Mouse (Mus musculus) urinary bladder, postnatal 4 days (tissue): Measurements from ENCODE around the gene Rpap3.
A peak's percentile ranks its signal among the peaks of the same experiment; 100 is the strongest.
"Not testable (repeated sequence)": the region's sequence is repeated elsewhere in the genome, so short reads cannot be mapped to it uniquely, and the experiment has no call there.

Source experiments
- DNase-seq, 2 experiments: peaks; one replicate each; pipeline ENCODE4 v3.0.0; 2021 to 2022; ENCODE audit warnings: low spot score in 2 of 2

Rpap3 gene

DNA sequence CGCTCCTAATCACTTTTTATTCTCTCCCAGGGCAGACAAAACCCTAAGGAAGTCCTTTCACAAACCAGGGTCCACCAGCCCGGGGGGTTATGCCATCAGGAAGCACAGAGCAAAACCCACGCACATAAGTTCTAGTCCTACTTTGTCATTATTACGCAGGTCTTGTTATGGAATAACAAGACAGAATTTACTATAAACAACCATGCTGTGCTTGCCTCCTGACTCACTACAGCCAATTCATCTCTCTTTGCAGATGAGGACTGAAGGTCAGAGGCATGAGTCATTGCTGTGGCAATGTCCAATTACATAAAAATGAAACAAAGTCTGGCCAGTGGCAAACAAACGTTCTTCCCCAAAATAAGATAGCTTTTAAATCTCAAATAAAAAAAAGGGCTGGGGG, 12.2 kb downstream of the Rpap3 start:
- no peak for DNase-seq

DNA sequence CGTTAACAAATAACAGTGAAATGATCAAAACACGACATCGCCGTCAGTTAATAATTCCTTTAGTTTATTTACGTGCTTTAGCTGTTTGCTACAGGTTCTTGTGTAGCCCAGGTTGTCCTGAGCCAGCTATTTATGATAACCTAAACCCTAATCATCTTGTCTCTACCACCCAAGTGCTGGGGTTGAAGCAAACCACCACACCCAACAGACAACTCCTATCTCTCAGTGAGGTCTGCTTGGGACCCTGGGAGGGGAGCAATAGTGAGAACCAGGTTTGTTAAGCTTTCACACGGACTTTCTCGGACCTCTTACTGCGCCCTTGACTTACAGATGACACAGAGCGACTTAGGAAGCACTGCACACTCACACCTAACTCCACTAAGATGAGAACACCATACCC, 21.5 kb downstream of the Rpap3 start:
- no peak for DNase-seq

- no peak for DNase-seq
Measured at GRCm38 (mm10) chr15:97682053-97682452, 23.6 kb downstream of the Rpap3 start.

DNA sequence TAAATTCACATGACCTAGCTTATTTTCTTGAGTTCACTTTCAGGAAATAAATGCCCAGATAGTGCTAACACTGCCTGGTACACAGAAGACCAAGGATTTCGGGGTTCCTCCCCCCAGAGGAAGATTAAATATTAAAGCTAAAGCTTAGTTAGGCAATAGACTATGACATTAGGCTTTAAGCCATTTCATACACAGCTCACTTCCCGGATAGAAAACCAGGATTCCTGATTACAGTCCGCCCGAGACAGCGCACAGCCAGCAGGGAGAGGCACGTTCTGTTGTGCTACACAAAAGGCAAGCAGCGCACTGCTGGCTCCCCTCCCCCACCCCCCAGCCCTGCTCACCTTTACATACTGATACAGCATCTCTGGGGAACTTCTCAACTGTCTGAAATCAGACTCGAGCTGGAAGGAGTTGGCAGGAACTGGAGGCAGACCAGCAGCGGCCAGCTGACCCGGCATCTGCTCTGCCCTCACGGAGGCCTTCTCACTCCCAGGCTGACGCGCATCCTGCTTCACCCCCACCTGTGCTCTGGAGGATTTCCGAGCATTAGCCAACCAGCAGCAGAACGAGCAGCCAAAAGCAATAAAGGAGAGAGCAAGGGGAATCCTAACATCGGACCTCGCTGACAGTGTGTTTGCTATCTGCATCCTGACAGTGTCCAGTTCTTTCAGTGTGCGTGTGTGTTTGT, 25.5 kb downstream of the Rpap3 start:
- no peak for DNase-seq

DNA sequence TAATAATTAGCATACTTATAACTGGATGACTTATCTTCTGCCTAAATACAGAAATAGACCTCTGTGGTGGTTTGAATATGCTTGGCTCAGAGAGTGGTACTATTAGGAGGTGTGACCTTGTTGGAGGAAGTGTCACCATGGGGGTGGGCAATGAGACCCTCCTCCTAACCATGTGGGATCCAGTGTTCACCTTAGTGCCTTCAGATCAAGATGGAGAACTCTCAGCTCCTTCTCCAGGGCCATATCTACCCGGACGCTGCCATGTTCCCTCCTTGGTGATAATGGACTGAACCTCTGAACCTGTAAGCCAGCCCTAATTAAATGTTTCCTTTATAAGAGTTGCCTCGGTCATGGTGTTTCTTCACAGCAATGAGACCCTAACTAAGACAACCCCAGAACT, 28.3 kb downstream of the Rpap3 start:
- no peak for DNase-seq

GRCm38 (mm10) chr15:97675927-97676326, 29.7 kb downstream of the Rpap3 start:
- no peak for DNase-seq

DNA sequence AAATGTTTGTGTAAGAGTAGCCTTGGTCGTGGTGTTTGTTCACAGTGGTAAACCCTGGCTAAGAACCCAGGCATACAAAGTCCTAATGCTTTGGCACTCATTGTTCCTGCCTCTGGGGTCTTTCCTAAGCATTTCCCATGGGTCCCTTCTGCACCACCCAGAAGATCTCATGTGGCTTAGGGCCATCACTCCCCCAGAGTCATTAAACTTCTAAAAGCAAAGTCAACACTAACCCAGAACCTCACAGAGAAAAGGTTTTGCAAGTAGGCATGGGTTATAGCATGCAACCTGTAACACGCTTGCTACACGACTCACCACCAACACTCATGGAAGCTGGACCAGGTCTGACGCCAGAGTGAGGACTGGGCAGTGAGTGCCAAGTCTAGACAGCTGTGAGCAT, 31.2 kb downstream of the Rpap3 start:
- no peak for DNase-seq

DNA sequence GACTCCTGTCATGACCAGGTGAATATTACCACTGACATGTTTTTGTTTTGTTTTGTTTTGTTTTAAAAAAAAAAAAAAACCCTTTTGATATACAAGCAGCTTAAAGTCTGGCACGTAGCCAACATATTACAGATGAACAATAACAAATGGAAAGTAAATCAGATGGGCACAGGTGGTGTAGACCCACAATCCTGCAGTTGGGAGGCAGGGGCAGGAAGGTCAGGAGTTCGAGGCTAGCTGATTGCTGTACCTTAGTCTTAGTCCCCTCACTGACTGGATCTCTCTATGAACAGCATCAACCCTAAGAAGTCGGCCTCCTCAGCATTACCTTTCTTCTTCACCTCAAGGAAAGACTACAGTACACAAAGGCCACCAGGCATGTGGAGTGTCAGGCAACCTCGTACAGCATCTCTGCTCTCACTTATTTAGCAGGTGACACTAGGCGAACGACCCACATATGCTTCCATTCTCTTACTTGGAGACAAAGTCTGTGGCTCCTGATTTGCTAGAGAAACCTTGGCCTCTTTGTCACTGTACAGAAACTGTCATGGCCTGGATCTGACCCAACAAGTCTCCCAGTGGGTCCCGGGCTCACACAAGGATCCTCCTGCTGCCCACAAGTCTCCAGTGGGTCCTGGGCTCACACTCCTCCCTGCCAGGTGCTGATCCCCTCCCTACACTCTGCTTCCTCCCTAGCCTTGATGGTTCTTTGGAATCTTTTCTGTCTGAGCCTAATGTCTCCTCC, 32.2 kb downstream of the Rpap3 start:
- no peak for DNase-seq

DNA sequence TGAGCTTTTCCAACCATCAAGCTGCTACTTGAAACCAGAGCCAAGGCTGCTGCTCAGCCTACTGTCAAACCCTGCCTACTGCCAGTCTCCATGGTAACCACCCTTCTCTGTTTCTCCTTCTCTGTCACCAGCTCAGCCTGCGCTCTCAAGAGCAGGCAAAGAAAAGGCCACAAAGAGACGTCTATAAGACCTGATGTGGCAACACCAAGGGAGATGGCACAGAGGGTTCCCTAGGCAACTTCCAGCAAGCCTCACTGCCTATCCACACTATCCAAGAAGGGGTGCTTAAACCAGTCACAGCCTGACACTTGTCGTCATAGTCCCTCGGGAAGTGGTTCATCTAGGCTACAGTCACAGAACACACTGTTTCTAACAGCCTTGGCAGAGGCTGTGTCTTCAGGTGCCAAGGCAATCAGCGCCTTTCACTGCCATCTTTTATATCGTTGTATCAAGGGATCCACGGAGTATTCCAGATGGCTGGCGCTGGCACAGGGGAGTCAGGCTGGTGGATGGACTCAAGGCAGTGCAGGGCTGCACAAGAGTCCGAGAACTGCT, 33.3 kb downstream of the Rpap3 start:
- no peak for DNase-seq

GRCm38 (mm10) chr15:97670554-97670953, 35.1 kb downstream of the Rpap3 start:
- no peak for DNase-seq

GRCm38 (mm10) chr15:97668158-97668877, 37.3 kb downstream of the Rpap3 start:
- DNase-seq: not testable (repeated sequence)

DNA sequence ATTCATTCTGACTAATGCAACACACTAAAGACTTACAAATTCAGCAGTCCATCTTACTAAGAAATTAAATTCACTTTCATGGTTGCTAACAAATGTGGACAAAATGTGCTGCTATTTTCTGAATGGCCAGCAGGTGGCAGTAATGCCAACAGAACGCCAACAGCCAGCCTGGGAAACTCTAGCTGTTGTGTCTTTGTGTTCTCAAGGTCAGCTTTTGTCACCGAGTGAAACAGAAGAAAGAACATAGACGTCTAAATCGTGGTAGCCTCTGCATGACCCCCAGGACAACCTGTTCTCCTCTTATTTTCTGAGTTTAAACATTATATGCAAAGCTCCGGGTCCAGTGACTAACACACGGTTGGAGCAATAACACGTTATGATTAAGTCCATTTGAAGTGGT, 38.2 kb downstream of the Rpap3 start:
- DNase-seq: peak in 1 of 2 experiments; percentile 49

DNA sequence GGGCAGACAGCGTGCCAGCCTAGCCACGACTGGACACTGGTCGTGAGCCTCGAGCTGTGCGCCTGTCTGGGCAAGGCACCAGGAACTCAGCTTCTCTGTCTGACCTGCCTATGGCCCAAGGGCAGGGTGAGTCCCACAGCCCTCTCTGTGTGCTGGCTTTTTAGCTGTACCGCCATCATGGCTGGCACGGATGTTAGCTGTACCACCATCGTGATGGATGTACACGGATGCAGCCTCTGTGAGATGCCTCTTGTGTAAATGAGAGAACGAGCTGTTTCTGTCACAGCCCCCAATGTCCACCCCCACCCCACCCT, 39.2 kb downstream of the Rpap3 start:
- no peak for DNase-seq

DNA sequence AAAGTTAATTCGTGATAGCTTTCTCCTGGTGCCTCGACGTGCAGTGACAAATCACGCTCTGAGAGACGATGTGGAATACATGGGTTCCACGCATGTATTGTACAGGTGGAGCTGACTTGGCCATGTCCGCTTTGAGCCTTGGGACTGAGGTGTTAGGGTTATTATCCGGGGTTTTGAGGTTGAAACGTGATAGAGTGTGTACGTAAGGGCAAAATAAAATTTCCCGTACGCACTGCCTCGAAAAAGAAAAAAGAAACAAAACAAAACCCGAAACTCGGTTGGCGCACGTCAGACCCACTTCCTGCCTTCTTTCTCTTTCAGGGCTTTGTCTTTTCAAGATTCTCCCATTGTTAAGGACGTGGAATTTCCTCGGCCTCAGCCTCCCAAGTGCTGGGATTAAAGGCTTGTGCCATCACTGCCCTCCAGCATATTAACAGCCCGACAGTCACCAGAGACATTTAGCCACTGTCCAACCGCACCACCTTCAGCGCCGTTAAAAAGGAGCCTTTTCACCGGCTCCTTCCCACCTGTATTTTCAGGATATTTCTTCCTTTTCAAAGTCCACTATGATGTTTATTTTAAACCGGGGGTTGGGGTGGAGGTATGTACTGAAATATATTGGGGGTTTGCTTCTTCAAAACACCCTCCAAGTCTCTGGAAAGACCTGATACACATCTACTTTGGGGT, 39.7 kb downstream of the Rpap3 start:
- no peak for DNase-seq

- DNase-seq: no peak
Measured at GRCm38 (mm10) chr15:97664981-97665668, 40.5 kb downstream of the Rpap3 start.

DNA sequence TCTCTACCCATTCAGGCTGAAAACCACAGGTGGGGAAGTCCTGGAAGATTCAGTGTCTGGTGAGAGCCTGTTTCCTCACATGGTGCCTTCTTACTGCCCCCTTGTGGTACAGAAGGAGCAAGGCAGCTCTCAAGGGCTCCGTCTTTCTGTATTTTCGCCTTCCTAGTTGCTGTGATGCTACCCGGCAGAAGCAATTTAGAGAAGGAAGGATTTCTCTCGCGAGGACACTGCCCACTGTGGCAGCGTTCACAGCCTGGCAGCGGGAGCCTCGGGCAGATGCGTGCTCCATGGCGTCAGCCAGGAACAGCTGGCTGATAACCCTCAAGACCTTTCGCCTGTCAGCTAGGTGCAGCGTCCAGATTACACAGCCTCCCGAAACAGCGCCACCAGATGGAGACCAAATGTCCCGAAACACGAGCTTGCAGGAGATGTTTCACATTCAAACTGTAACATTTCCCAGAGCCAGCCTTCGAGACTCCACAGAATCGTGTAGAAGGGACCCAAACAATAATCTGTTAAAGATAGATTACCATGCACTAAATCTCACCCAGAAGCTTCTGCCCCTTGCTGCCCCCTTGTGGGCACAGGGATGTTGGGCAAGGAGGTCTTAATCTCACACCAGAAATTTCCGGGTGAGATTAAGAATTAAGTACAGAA, 41.7 kb downstream of the Rpap3 start:
- peak; percentile 44 to 77 for DNase-seq

DNA sequence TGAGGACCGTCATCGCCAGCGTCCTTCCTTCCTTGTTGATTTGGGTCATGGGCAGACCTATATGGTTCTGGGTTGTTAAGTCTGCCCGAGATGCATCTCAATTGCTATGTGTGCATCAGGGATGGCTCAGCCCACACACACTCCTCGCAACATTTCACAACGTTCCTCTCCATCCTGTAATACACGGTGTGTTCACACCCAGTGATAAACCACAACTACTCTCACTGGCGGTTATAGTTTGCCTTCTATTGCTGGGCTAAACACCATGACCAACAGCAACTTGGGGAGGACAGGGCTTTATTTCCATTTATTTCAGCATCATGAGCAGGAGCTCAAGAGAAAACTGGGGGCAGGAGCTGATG, 46.9 kb downstream of the Rpap3 start:
- no peak for DNase-seq

DNA sequence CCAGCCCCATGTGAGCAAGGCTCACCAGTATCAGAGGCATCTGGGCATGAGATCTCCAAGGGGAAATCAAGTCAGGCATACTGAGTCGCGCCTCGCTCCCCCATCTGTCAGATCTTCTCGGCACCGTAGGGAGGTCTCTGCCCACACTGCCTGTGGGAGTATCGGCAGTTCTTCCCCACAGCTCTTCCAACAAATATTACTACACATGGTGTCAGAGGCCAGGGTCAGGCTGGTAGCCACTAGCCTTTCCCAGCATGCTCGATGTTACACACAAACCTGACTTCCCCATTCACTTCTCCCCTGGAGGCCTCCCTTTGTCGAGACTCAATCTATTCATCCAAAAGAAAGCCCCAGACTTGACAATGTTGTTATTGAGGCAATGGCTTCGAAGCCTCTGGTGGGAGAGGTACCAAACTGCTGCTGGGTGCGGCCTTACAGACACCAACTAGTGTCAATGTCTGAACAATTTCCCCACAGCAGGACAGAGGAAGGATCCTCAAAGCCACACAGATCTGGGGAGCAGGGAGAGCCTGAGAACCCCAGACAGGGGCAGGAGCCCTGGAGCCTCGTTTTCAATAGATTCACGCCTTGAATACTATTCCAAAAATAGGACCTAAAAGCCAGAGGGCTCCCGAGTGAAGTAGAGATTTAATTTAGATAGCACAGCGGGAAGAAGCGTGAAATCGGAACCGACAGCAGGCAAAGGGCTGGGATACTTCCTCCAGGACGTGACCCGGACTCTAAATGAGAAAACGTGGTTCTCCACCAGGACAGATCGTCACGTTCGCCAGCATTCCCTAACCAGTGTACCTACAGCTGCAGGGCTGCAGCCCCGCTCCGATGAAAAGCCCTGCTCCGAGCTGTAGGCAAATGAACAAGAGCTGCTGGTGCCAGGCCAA, 47.5 kb downstream of the Rpap3 start:
- no peak for DNase-seq

- no peak for DNase-seq
Measured at GRCm38 (mm10) chr15:97657420-97657819, 48.2 kb downstream of the Rpap3 start.

DNA sequence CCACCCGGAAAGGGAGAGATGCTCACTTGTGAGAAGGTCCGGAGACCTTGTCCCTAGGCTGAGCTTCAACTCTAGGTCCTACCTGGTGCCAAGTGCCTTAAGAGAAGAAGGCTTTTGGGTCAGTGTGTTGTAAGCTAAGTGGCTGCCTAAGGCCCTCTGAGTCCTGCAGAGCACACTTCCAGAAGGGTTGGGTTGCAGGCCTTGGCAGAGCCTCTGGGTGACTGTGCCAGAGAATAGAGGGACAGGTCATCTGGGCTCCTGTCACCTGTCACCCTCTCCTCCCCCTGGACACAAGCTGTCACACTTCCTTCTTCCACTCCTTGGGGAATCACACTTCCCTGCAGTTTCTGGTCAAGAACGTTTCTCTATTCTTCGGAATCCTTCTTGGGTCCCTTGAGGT, 55.9 kb downstream of the Rpap3 start:
- no peak for DNase-seq
